Mouse (Mus musculus): ENCODE data around the gene Tmem181a. TPM values are rescaled to one million over a fixed set of nuclear protein-coding genes. Genes with fewer than 3 reads are reported as not detected.
"Not testable (repeated sequence)": the region's sequence is repeated elsewhere in the genome, so short reads cannot be mapped to it uniquely, and the experiment has no call there.

The Tmem181a gene
- polyA plus RNA-seq, 1 experiment from 2014 or later, result 26.8 TPM

GRCm38 (mm10) chr17:6316379-6317126 is 59.9 kb downstream of the Tmem181a start:
- H3K4me1 ChIP-seq (replicated peaks; ENCODE audit: control insufficient read depth, insufficient read depth, low read length); H3K27ac ChIP-seq (ENCODE audit: low read depth, low read length); H3K36me3 ChIP-seq (ENCODE audit: control insufficient read depth, insufficient read depth); H3K9ac ChIP-seq (ENCODE audit: low read depth, low read length); H3K27me3 ChIP-seq (replicated peaks; ENCODE audit: control insufficient read depth, insufficient read depth, low read length); H3K9me3 ChIP-seq (ENCODE audit: control insufficient read depth): not testable (repeated sequence)
- WGBS, result 3% methylated on average over 34 of the region's 38 CpGs
- ATAC-seq, result peak; percentile 18; the same call in 1 of the 2 replicates
- peak overlapping the region; percentile 36 for H3K4me3 ChIP-seq (ENCODE audit: low read depth, low read length)
- H3K4me2 ChIP-seq (replicated peaks; ENCODE audit: low read depth), result peak overlapping the region; percentile 68

GRCm38 (mm10) chr17:6317339-6317985 is 60.8 kb downstream of the Tmem181a start, which contains the start of gene Dynlt1a:
Dynlt1a (minus strand) TSS chr17:6317500.
- peak; percentile 87 for ATAC-seq
- Histone ChIP-seq H3K4me2 (replicated peaks; ENCODE audit: low read depth) (peak within 1 kb of the TSS; percentile 68), H3K4me3 (ENCODE audit: low read depth, low read length) (peak within 1 kb of the TSS; percentile 36)
- H3K36me3 ChIP-seq (ENCODE audit: control insufficient read depth, insufficient read depth); H3K9me3 ChIP-seq (ENCODE audit: control insufficient read depth); H3K27ac ChIP-seq (ENCODE audit: low read depth, low read length); H3K27me3 ChIP-seq (replicated peaks; ENCODE audit: control insufficient read depth, insufficient read depth, low read length); H3K4me1 ChIP-seq (replicated peaks; ENCODE audit: control insufficient read depth, insufficient read depth, low read length); H3K9ac ChIP-seq (ENCODE audit: low read depth, low read length): not testable (repeated sequence)
- WGBS, result 7% methylated on average over 22 of the region's 23 CpGs

DNA sequence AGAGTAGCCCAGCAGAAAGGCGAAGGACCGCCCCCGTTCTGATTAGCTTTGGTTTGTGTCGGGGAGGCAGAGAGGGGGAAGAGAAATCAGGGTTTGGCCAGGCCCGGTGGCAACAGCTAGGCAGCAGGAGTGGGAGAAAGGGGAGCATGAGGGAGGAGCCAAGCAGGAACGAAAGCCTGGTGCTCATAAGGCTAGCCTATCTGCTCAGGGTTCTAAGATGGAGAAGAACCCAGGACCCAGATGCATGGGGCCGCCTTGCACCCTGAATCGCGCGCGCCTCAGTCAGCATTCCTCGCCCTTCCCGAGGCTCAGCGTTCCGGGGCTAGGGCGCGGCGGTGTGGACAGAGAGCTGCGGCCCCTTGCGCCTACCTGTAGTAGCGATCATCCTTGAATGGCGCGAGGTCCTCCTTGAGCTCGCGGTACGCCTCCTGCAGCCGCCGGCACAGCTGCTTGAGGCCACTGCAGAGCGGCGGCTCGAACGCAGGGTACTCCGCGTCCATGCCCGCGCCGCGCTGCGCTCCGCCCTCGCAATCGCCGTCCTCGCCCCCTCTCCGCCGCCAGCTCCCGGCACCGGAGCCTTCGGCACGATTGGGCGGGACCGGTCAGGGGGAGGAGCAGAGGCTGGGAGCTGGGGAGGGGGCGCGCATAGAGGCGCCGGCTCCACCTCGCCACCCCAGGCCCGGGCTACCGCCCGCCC is 64.6 kb downstream of the Tmem181a start:
- 0% methylated on average over 4 of the region's 60 CpGs for WGBS

DNA sequence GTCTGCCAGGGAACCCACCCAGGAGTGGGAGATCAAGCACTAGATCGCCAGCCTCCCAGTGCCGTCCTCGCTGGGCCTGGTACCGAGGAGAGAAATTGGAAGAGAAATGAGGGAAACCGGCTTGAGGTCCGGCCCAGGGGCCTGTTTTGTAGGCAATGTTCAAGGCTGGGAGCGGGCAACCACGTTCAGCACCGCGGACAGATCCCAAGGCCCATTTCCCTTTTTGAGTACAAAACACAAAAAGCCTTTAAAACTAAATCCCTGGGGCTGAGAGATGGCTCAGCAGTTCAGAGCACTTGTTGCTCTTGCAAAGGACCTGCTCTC is 65.1 kb downstream of the Tmem181a start:
- ATAC-seq; H3K27me3 ChIP-seq (replicated peaks; ENCODE audit: control insufficient read depth, insufficient read depth, low read length); H3K27ac ChIP-seq (ENCODE audit: low read depth, low read length); H3K4me2 ChIP-seq (replicated peaks; ENCODE audit: low read depth); H3K9ac ChIP-seq (ENCODE audit: low read depth, low read length); H3K4me3 ChIP-seq (ENCODE audit: low read depth, low read length); H3K36me3 ChIP-seq (ENCODE audit: control insufficient read depth, insufficient read depth); H3K4me1 ChIP-seq (replicated peaks; ENCODE audit: control insufficient read depth, insufficient read depth, low read length); H3K9me3 ChIP-seq (ENCODE audit: control insufficient read depth): not testable (repeated sequence)
- no CpG with 5 or more reads among the region's 10 CpGs for WGBS

More for the DNA sequence above, 64.6 kb downstream of the Tmem181a start:
- not testable (repeated sequence) for H3K36me3 ChIP-seq (ENCODE audit: control insufficient read depth, insufficient read depth); H3K27ac ChIP-seq (ENCODE audit: low read depth, low read length); H3K4me2 ChIP-seq (replicated peaks; ENCODE audit: low read depth); H3K4me3 ChIP-seq (ENCODE audit: low read depth, low read length); H3K9ac ChIP-seq (ENCODE audit: low read depth, low read length); H3K9me3 ChIP-seq (ENCODE audit: control insufficient read depth); H3K27me3 ChIP-seq (replicated peaks; ENCODE audit: control insufficient read depth, insufficient read depth, low read length); H3K4me1 ChIP-seq (replicated peaks; ENCODE audit: control insufficient read depth, insufficient read depth, low read length); ATAC-seq

- H3K4me3 ChIP-seq (ENCODE audit: low read depth, low read length); H3K27me3 ChIP-seq (replicated peaks; ENCODE audit: control insufficient read depth, insufficient read depth, low read length); H3K36me3 ChIP-seq (ENCODE audit: control insufficient read depth, insufficient read depth); ATAC-seq; H3K4me2 ChIP-seq (replicated peaks; ENCODE audit: low read depth); H3K27ac ChIP-seq (ENCODE audit: low read depth, low read length); H3K4me1 ChIP-seq (replicated peaks; ENCODE audit: control insufficient read depth, insufficient read depth, low read length); H3K9ac ChIP-seq (ENCODE audit: low read depth, low read length); H3K9me3 ChIP-seq (ENCODE audit: control insufficient read depth): not testable (repeated sequence)
- WGBS, result 52% methylated on average over 10 of the region's 10 CpGs
These were observed 68.4 kb downstream of the Tmem181a start for GRCm38 (mm10) chr17:6325021-6325420.

DNA sequence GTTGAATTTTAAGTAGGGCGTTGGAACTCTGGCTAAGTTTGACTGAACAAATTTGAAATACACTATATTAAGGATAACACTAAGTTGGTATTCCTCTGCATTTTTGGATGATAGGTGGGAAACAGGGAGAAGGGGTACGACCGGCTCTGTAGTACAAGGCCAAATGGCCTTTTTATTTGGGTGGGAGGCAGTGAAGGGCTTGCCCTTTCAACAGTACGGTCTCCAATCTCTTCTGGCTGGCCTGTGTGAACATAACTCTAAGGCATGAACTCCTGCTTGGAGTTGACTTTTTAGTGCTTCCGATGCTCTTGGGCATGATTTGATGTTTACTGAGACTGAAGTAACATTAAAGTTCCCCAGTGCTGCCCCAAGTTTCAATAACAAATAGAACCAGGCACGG is 68.9 kb downstream of the Tmem181a start:
- H3K4me1 ChIP-seq (replicated peaks; ENCODE audit: control insufficient read depth, insufficient read depth, low read length); H3K27me3 ChIP-seq (replicated peaks; ENCODE audit: control insufficient read depth, insufficient read depth, low read length); H3K27ac ChIP-seq (ENCODE audit: low read depth, low read length); ATAC-seq; H3K9me3 ChIP-seq (ENCODE audit: control insufficient read depth); H3K4me3 ChIP-seq (ENCODE audit: low read depth, low read length); H3K4me2 ChIP-seq (replicated peaks; ENCODE audit: low read depth); H3K36me3 ChIP-seq (ENCODE audit: control insufficient read depth, insufficient read depth); H3K9ac ChIP-seq (ENCODE audit: low read depth, low read length): not testable (repeated sequence)
- 79% methylated on average over 6 of the region's 6 CpGs for WGBS

DNA sequence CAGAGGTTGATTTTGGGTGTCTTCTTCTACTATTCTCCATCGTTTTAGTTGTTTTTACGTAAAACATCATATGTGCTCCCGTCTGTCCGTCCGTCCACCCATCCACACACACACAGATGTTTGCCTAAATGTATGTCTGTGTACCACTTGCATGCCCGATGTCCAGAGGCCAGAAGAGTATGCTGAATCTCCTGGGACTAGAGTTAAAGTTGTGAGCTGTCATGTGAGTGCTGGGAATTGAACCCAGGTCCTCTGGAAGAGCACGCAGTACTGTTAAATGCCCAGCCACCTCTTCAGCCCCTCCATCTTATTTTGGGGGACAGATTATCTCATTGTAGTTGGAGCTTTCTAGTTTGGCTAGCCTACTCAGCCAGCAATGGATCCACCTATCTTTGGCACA is 70.9 kb downstream of the Tmem181a start:
- not testable (repeated sequence) for H3K9me3 ChIP-seq (ENCODE audit: control insufficient read depth); H3K4me1 ChIP-seq (replicated peaks; ENCODE audit: control insufficient read depth, insufficient read depth, low read length); ATAC-seq; H3K27ac ChIP-seq (ENCODE audit: low read depth, low read length); H3K9ac ChIP-seq (ENCODE audit: low read depth, low read length); H3K27me3 ChIP-seq (replicated peaks; ENCODE audit: control insufficient read depth, insufficient read depth, low read length); H3K36me3 ChIP-seq (ENCODE audit: control insufficient read depth, insufficient read depth); H3K4me2 ChIP-seq (replicated peaks; ENCODE audit: low read depth); H3K4me3 ChIP-seq (ENCODE audit: low read depth, low read length)
- 95% methylated on average over 7 of the region's 7 CpGs for WGBS

DNA sequence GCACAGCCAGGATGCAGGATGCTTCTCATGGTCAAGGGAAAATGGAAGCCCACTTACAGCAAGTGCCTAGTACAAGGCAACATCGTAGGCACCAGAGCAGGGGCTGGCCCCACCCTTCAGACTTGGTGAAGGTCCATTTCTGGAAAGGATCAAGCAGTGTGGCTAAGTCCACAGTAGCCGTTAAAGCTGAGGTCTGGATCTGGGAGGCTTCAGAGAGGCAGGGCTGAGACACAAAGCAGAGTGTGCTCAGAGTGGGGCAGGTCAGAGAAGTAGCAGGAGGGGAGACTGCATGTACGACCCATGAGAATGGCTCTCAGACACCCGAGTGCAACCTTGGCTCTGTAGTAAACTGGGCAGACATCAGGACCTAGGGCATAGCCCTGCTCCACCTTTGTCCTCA is 72.3 kb downstream of the Tmem181a start:
- not testable (repeated sequence) for H3K4me3 ChIP-seq (ENCODE audit: low read depth, low read length); ATAC-seq; H3K9me3 ChIP-seq (ENCODE audit: control insufficient read depth); H3K27me3 ChIP-seq (replicated peaks; ENCODE audit: control insufficient read depth, insufficient read depth, low read length); H3K36me3 ChIP-seq (ENCODE audit: control insufficient read depth, insufficient read depth); H3K27ac ChIP-seq (ENCODE audit: low read depth, low read length); H3K4me2 ChIP-seq (replicated peaks; ENCODE audit: low read depth); H3K9ac ChIP-seq (ENCODE audit: low read depth, low read length); H3K4me1 ChIP-seq (replicated peaks; ENCODE audit: control insufficient read depth, insufficient read depth, low read length)
- 50% methylated on average over 1 of the region's 4 CpGs for WGBS

DNA sequence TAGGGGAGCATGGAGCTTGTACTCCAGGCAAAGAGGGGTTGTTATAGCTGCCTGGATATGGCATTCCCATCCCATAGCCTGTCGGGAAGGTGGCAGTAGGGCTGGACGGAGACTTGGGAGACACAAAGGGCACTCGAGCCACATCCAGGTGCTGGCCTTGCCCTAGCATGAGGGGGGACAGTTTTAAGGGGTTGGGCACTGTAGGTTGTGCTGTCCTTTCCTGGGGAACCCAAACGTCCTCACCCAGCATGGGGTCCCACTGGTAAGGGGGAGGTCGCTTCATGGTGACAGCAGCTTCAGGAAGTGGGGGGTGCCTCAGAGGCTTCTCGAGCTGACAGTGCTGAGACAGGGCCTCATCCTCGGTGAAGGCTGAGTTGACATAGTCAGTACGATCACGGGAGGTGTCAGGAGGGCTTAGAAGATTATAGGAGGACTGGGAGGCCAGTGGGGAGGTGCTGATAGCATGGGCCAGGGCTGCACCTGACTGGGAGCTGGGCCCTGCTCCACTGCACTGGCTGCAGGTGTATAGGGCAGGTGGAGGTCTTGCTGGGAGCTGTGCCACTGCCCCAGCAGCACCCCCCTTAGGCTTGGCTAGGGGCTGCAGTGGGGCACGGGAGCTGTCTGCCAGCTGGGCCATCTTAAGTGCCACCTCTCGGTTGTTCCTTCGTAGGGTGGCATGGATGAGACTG is 86.1 kb downstream of the Tmem181a start:
- no CpG with 5 or more reads among the region's 12 CpGs for WGBS
- not testable (repeated sequence) for H3K4me2 ChIP-seq (replicated peaks; ENCODE audit: low read depth); ATAC-seq; H3K4me1 ChIP-seq (replicated peaks; ENCODE audit: control insufficient read depth, insufficient read depth, low read length); H3K9me3 ChIP-seq (ENCODE audit: control insufficient read depth); H3K4me3 ChIP-seq (ENCODE audit: low read depth, low read length); H3K9ac ChIP-seq (ENCODE audit: low read depth, low read length); H3K36me3 ChIP-seq (ENCODE audit: control insufficient read depth, insufficient read depth); H3K27me3 ChIP-seq (replicated peaks; ENCODE audit: control insufficient read depth, insufficient read depth, low read length); H3K27ac ChIP-seq (ENCODE audit: low read depth, low read length)
